Mouse (Mus musculus) testis, adult 2 months (tissue): Measurements from ENCODE around the gene Cx3cl1.

Experiments used
- CTCF ChIP-seq: fragments of 200-500 bp; IDR thresholded peaks from 2 replicates; pipeline ENCODE4 v1.5.1; 2012; ENCODE audit warnings: low read depth, mild to moderate bottlenecking, inconsistent platforms, low read length, moderate library complexity; ENCODE audit not compliant: control insufficient read depth, insufficient read depth, insufficient replicate concordance
- POLR2A ChIP-seq: fragments of 200-500 bp; IDR thresholded peaks from 2 replicates; pipeline ENCODE4 v1.6.1; 2012; ENCODE audit warnings: low read depth, mild to moderate bottlenecking, inconsistent platforms, low read length, moderate library complexity; ENCODE audit not compliant: control insufficient read depth

DNA sequence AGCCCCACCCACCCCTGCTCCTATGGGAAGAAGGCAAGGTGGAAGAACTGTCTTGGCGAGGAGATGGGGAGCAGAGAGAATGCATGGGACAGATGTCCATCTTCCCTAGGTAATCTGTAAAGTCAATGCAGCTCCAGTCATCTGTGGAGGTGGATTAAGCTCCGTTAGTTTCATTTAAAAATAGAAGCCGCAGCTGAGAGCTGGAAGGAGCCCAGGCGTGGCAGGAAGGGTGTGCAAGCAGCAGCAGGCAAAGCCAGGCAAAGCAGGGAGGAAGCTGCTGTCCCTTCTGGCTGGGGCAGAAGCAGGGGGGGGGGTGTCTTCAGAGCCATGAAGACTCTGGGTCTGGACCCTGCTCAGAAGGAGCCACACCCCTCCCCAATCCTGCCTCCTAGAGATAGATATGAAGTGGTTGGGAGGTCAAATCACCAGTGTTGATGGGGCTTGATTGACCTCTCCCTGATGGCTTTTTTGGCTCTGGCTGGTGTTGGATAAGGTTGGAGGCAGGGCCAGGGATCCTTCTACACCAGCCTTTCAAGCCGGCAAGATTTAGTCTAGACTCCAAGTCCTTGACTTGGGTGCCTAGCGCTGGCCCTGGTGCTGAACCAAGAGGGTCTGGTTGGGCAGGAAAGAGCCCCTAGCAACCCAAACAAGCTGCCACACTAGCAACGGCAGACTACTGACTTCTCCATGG lies 28.6 kb downstream of the Cx3cl1 start:
- TF ChIP-seq POLR2A = no peak
- no peak for TF ChIP-seq CTCF
